Mouse (Mus musculus) midbrain, embryonic 14.5 days (tissue): ENCODE data around the gene Serinc5. TPM values are rescaled to one million over a fixed set of nuclear protein-coding genes. Genes with fewer than 3 reads are reported as not detected.

ENCODE experiments used
- ATAC-seq: fragments of 200-750 bp; cut with Nextera tagmentation; 2 replicates; pipeline ENCODE4 v1.8.0; 2017; ENCODE audit warnings: moderate number of reproducible peaks, moderate library complexity; ENCODE audit not compliant: low FRiP score, low TSS enrichment
- DNase-seq: peaks from one replicate; pipeline ENCODE4 v3.0.0-alpha.2; 2015
- H3K27ac ChIP-seq: fragments of 300-500 bp; sonication (generic); replicated peaks from 2 replicates; pipeline ENCODE4 v1.5.1; 2014; ENCODE audit warnings: mild to moderate bottlenecking, low read depth, low read length, moderate library complexity
- H3K27me3 ChIP-seq: fragments of 300-500 bp; sonication (generic); 2 replicates; pipeline ENCODE4 v1.6.1; 2014; ENCODE audit warnings: low read length, control low read depth, mixed read lengths; ENCODE audit not compliant: control insufficient read depth, insufficient read depth
- H3K36me3 ChIP-seq: fragments of 300-500 bp; sonication (generic); 2 replicates; pipeline ENCODE4 v1.6.1; 2014; ENCODE audit warnings: low read length, control low read depth; ENCODE audit not compliant: control insufficient read depth, insufficient read depth
- H3K4me1 ChIP-seq: fragments of 300-500 bp; sonication (generic); 2 replicates; pipeline ENCODE4 v1.6.1; 2014; ENCODE audit warnings: mild to moderate bottlenecking, antibody characterized with exemption, low read length, control low read depth; ENCODE audit not compliant: control insufficient read depth, insufficient read depth
- H3K4me2 ChIP-seq: fragments of 300-500 bp; sonication (generic); 2 replicates; pipeline ENCODE4 v1.6.1; 2014; ENCODE audit warnings: mild to moderate bottlenecking, low read length, moderate library complexity
- H3K4me3 ChIP-seq: fragments of 300-500 bp; sonication (generic); replicated peaks from 2 replicates; pipeline ENCODE4 v1.5.1; 2014; ENCODE audit warnings: low read depth, low read length
- H3K9ac ChIP-seq: fragments of 300-500 bp; sonication (generic); replicated peaks from 2 replicates; pipeline ENCODE4 v1.6.1; 2014; ENCODE audit warnings: mild to moderate bottlenecking, low read length, moderate library complexity
- H3K9me3 ChIP-seq: fragments of 300-500 bp; sonication (generic); 2 replicates; pipeline ENCODE4 v1.6.1; 2016; ENCODE audit warnings: low read length, control low read depth, mixed read lengths; ENCODE audit not compliant: control insufficient read depth
- WGBS: fragments of 180-500 bp; shearing (Covaris S2); extraction: QIAGEN DNeasy Blood & Tissue Kit; methylation state at CpG from one replicate; pipeline ENCODE4 v1.1.7; 2014; 5-methylcytosine and 5-hydroxymethylcytosine counted together
- polyA plus RNA-seq: library from polyadenylated mRNA; unstranded; fragments of >200 nt; fragmentation: Nextera tagmentation; extraction: Ambion mirVana; gene quantifications from 2 replicates; pipeline ENCODE4 v1.2.1, GENCODE M21; 2014

The Serinc5 gene
- polyA plus RNA-seq, 1 experiment from 2014 or later = 15.4 TPM

- WGBS = 9% methylated on average over 13 of the region's 13 CpGs
- ATAC-seq (no peak), DNase-seq (peak; percentile 19)
- Histone ChIP-seq H3K36me3 (no peaks in the 10 kb centered on the region), H3K27ac (no peak overlapping the region), H3K9me3 (no peaks in the 10 kb centered on the region), H3K4me1 (peaks cover 13% of the 10 kb centered on the region), H3K27me3 (no peaks in the 10 kb centered on the region), H3K4me3 (peak overlapping the region; percentile 74), H3K9ac (peak overlapping the region; percentile 76; the same call in 1 of the 2 replicates), H3K4me2 (peak overlapping the region; percentile 81)
These were observed 1.2 kb upstream of the Serinc5 start for GRCm38 (mm10) chr13:92609486-92610310.

DNA sequence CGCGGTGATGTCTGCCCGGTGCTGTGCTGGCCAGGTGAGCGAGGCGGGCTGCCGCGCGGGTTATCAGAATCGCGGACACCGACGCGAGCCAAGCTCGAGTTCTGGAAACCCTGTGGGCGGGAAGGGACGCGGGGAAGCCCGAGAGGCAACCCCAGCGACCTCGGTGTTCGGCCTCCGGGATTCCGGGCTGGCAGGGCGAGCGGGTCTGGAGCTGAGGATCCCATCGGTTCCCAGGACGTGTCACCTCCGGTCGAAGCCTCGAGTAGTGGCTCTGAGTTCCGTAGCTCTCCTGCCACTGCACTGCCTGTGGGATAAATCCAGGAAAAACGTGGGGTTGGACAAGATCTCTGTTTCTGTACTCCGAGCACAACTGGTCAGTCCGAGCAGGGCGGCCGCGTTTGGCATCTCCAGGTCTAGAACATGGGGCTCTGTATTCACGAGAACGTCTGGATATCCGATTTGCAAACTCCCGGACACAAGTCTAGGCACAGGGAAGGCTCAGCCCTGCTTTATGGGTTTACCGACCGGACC is 428 bp downstream of the Serinc5 start:
- Histone ChIP-seq H3K4me2 (peak overlapping the region; percentile 81), H3K27me3 (no peaks in the 10 kb centered on the region), H3K9ac (peak overlapping the region; percentile 76), H3K4me3 (peak overlapping the region; percentile 74), H3K27ac (peak overlapping the region; percentile 70), H3K9me3 (no peaks in the 10 kb centered on the region), H3K4me1 (peaks cover 13% of the 10 kb centered on the region), H3K36me3 (no peaks in the 10 kb centered on the region)
- ATAC-seq = peak; percentile 53
- no peak for DNase-seq
- WGBS = under 1% methylated on average over 43 of the region's 43 CpGs

DNA sequence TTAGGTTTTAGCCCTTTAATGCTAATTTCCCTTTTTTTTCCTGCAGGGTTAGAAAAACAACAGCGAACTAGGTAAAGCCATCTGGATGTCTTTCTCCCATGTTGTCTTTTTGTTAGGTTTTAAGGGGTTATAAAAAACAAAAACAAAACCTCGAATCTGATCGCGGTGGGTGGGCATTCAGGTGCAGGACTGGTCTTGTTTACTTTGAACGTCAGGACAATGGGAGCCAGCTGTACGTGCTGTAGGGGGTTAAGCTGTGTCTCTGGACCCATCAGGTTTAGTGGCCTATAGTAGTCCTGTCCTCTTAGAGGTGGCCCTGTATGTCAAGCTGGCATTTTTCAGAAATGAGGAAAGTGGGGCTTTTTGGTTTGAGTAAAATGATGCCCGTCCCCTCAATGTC is 1.0 kb downstream of the Serinc5 start:
- H3K27ac ChIP-seq = no peak overlapping the region

GRCm38 (mm10) chr13:92613094-92613493 is 2.2 kb downstream of the Serinc5 start:
- Histone ChIP-seq H3K36me3 (no peaks in the 10 kb centered on the region), H3K4me1 (peaks cover 13% of the 10 kb centered on the region), H3K4me3 (no peak overlapping the region), H3K27ac (no peak overlapping the region), H3K9me3 (no peaks in the 10 kb centered on the region), H3K4me2 (peak overlapping the region; percentile 81; the same call in 1 of the 2 replicates), H3K9ac (no peak overlapping the region; the same call in 1 of the 2 replicates), H3K27me3 (no peaks in the 10 kb centered on the region)
- ATAC-seq (no peak), DNase-seq (no peak)
- WGBS = 90% methylated on average over 5 of the region's 5 CpGs

More for the DNA sequence above, 1.0 kb downstream of the Serinc5 start:
- DNase-seq = peak; percentile 44
- WGBS = 5% methylated on average over 7 of the region's 7 CpGs
- no peak for ATAC-seq
- peak overlapping the region; percentile 81 for H3K4me2 ChIP-seq
- no peaks in the 10 kb centered on the region for H3K27me3 ChIP-seq
- no peaks in the 10 kb centered on the region for H3K36me3 ChIP-seq
- peak overlapping the region; percentile 74 for H3K4me3 ChIP-seq
- H3K9ac ChIP-seq = peak overlapping the region; percentile 76
- peaks cover 13% of the 10 kb centered on the region for H3K4me1 ChIP-seq
- no peaks in the 10 kb centered on the region for H3K9me3 ChIP-seq

- Histone ChIP-seq H3K4me2 (no peak overlapping the region), H3K36me3 (no peaks in the 10 kb centered on the region), H3K27ac (no peak overlapping the region), H3K27me3 (no peaks in the 10 kb centered on the region), H3K9me3 (no peaks in the 10 kb centered on the region), H3K9ac (no peak overlapping the region), H3K4me3 (no peak overlapping the region), H3K4me1 (peaks cover 11% of the 10 kb centered on the region)
- no peak for DNase-seq
- 83% methylated on average over 5 of the region's 5 CpGs for WGBS
- ATAC-seq = no peak
These were observed 4.3 kb downstream of the Serinc5 start for GRCm38 (mm10) chr13:92615201-92615600.

DNA sequence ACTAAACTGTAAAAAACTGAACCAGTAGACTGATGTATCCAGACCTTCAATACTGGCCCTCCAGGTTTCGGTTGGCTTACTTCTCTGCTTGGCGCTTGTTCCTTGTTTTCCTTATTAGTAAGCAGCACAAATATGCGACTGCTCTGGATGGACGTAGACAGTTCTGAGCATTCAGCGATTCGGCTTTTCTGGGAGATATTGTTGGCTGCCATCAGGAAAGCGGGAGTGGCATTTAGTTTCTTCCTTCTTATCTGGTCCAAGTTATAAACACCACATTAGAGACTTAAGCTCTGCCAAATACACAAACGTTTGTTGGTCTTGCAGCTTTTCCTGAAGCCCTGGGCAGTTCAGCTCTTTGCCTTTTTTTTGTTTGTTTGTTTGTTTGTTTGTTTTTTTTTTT is 5.6 kb downstream of the Serinc5 start:
- H3K27me3 ChIP-seq = no peaks in the 10 kb centered on the region
- H3K4me2 ChIP-seq = no peak overlapping the region
- no peak for ATAC-seq
- no peak overlapping the region for H3K9ac ChIP-seq
- DNase-seq = no peak
- H3K36me3 ChIP-seq = no peaks in the 10 kb centered on the region
- H3K4me1 ChIP-seq = peaks cover 10% of the 10 kb centered on the region
- H3K27ac ChIP-seq = no peak overlapping the region
- 94% methylated on average over 8 of the region's 8 CpGs for WGBS
- no peak overlapping the region for H3K4me3 ChIP-seq
- H3K9me3 ChIP-seq = no peaks in the 10 kb centered on the region

GRCm38 (mm10) chr13:92626196-92626595 is 15.3 kb downstream of the Serinc5 start:
- DNase-seq (no peak), ATAC-seq (no peak)
- Histone ChIP-seq H3K27ac (no peak overlapping the region), H3K4me1 (no peaks in the 10 kb centered on the region), H3K4me3 (no peak overlapping the region), H3K27me3 (no peaks in the 10 kb centered on the region), H3K36me3 (no peaks in the 10 kb centered on the region), H3K4me2 (no peak overlapping the region), H3K9me3 (no peaks in the 10 kb centered on the region), H3K9ac (no peak overlapping the region)
- 100% methylated on average over 1 of the region's 1 CpGs for WGBS

DNA sequence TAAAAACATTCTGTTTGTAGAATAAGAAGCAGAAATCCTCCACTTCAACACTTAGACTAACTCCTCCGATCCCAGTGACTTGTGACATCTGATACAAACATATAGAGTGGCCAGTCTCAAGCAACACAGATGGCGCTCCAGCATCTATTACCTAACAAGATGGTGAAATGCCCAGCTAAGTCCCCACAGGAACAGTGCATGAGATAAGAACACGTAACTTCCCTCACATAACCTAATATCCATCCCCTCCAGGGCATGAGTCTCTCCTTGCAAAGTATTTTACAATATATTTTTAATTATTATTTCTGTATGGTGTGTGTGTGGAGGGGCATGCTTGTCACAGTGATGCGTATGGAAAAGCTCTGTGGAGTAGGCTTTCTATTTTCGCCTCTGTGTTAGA is 15.8 kb downstream of the Serinc5 start:
- ATAC-seq = no peak
- Histone ChIP-seq H3K4me1 (no peaks in the 10 kb centered on the region), H3K36me3 (no peaks in the 10 kb centered on the region), H3K4me3 (no peak overlapping the region), H3K4me2 (no peak overlapping the region), H3K9ac (no peak overlapping the region), H3K9me3 (no peaks in the 10 kb centered on the region), H3K27ac (no peak overlapping the region), H3K27me3 (no peaks in the 10 kb centered on the region)
- WGBS = 96% methylated on average over 5 of the region's 5 CpGs
- DNase-seq = no peak

DNA sequence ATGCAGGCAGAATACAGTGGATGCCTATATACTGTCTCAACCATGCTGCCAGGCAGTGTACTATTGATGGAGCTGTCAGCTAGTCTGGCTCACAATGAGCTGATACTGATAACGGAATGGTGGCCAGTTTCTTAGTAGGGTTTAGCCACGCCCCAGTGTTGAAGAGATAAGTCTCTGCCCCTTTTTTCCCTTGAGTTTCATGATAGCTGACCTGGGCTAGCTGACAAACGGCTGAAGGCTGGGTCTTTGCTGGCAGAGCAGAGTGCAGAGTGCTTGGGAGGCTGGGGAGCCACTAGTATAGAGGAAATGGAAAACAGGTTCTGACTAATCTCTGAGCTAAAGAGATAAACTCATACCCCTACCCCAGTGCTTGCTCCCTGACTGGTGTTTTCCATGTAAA is 18.6 kb downstream of the Serinc5 start:
- H3K27me3 ChIP-seq = no peaks in the 10 kb centered on the region
- no peak overlapping the region for H3K27ac ChIP-seq
- DNase-seq (no peak), ATAC-seq (no peak)
- no peak overlapping the region for H3K9ac ChIP-seq
- no peak overlapping the region for H3K4me3 ChIP-seq
- H3K4me1 ChIP-seq = no peaks in the 10 kb centered on the region
- WGBS = 82% methylated on average over 3 of the region's 3 CpGs
- no peaks in the 10 kb centered on the region for H3K36me3 ChIP-seq
- H3K4me2 ChIP-seq = no peak overlapping the region
- no peaks in the 10 kb centered on the region for H3K9me3 ChIP-seq
